Mouse (Mus musculus): ENCODE data around the gene Sema3f. TPM values are rescaled to one million over a fixed set of nuclear protein-coding genes. Genes with fewer than 3 reads are reported as not detected.
"Not testable (repeated sequence)": the region's sequence is repeated elsewhere in the genome, so short reads cannot be mapped to it uniquely, and the experiment has no call there.

The Sema3f gene
- total RNA-seq, 2 experiments from 2014 or later, result 17.7 to 18.0 TPM

DNA sequence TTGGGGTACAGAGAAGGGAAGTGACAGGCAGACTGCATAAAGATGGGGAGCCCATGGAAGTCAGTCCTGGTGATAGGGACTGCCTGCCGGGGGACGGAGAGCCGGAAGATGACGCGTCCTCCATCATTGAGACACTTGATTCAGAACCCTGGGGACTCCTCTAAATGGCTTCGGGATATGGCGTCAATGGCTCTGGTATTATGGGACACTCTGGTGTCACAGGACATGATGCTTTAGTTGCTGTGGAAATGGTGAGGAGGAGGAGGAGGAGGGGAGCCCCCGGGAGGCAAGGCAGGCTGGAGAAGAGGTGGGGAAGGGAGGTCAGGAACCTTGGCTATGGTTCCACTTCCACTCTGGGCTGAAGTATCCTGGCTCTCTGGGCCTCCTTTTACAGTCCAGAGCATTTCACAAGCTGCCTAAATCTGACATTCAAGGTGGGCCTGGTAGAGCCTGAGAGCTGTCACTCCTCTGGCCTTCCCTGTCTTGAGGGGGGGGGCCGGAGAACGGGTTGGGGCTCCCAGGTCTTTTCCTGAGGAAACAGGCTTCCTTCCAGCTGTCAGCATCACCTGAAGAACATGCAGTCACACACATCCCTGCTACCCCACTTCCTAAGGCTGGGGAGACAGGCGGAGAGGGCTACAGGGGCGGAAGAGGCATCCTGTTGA, 14.7 kb downstream of the Sema3f start:
- intact Hi-C loops (cut with DNase I), result no loop called here
- DNase-seq, result no peak

DNA sequence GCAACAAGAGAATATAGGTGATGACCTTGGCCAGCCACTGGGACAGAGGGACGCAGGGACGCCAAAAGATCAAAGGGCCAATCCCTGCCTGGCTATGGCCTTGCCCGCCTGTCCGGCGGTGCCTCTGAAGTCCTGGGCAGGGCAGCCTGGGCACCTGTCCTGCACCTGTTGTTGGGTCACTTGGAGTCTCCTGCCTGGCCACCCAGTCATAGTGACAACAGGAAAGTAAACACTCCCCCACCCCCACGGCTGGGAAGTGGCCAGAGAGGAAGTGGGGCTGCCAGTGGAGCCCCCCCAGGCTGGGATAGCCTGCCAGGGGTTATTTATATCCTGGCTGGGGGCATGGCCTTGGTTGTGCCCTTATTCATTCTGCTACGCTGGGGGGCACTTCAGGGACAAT, 15.6 kb downstream of the Sema3f start:
- no peak for DNase-seq
- intact Hi-C loops (cut with DNase I), result no loop called here

DNA sequence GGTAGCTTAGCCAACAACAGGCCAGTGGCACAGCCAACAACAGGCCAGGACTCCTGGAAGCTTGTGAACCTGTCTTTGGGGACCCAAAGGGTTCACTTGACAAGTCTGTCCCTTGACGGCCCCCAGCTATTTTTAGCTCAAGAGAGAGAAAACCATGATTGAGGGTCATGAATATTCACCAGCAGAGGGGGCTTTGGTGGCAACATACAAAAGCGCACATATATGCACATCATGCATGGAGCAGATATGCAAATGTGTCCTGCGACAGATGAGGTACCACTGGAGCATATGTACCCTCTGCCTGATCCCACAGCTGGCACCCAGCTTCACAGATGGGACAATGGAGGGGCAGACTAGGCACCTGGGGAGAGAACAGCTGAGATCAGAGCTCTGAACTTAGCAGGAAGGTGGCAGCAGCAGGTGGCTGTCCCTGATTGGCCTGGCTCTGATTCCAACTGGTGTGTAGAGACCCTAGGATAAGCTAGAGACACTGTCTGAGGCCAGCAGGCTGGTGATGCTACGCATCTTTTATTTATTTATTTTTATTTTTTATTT, 16.8 kb downstream of the Sema3f start:
- intact Hi-C loops (cut with DNase I), result no loop called here

DNA sequence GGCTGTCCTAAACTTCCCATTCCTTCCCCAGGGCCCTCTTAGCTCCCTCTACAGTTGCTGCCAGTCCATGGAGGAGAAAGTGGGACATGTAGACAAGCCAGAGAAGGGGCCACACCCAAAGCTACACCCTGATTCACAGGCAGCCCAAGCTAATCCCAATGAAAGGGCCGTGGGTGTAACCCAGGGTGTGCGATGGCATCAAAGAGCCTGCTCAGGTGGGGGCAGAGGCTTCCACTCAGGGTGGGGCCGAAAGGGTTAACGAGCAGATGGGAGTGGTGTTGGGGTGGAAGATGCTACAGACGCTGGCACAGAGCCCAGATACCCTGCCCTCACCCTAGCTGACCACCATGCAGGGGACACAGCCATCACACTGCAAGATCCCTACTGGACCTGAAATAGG, 17.5 kb downstream of the Sema3f start:
- intact Hi-C loops (cut with DNase I), result no loop called here
- no peak for DNase-seq

More for the DNA sequence above, 16.8 kb downstream of the Sema3f start:
- DNase-seq, result no peak

DNA sequence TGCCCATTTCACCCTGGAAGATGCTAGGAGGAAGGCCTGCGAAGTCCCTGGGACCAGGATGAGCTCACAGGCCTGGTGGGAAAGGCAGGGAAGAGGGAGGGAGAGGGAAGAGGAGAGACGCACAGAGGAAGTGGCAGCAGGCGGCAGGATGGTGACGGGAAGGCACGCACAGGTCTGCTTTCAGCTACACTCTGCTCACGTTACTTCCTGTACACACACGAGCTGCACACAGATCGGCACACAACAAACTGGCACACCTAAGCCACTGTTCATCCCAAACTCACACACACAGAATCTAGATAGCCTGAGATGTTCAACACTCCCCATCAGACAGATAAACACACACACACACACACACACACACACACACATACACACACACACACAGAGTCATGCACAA, 19.9 kb downstream of the Sema3f start:
- no peak for DNase-seq
- intact Hi-C loops (cut with DNase I), result no loop called here

DNA sequence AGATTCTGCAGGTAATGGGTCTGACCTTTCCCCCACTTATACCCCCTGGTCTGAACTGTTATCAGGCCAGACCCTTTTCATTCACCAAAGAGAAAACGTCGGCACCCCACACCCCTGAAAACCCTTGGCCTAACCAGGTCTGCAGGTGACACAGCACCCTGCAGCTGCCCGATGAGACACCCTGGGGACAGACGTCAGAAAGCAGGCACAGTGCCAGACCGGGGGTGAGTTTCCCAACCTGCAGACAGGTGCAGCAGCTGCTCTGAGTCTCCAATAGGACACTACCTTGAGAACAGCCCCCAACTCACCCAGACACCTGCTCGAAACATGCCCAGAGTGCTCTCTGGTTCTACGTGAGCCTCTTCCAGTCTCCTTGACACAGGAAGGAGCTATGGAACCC, 21.3 kb downstream of the Sema3f start:
- intact Hi-C loops (cut with DNase I), result no loop called here
- no peak for DNase-seq

DNA sequence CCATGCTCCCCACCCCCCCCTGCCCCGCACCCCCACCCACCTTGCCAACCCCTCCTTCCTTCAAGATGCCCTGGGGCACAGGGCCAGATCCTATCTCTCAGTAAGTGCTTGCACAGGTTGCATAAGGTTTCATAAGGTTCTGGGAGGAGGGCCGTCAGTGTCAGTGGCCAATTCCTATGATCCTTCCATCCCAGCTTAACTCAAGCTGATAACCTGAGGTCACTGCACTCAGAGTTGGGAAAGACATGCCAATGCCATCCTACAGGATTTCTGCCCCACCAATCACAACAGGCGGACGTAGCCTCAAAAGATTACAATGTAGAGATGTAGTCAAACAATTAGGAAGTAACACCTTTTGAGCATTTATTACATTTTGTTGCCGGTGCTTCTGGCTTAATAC, 21.9 kb downstream of the Sema3f start:
- no peak for DNase-seq
- intact Hi-C loops (cut with DNase I), result no loop called here

DNA sequence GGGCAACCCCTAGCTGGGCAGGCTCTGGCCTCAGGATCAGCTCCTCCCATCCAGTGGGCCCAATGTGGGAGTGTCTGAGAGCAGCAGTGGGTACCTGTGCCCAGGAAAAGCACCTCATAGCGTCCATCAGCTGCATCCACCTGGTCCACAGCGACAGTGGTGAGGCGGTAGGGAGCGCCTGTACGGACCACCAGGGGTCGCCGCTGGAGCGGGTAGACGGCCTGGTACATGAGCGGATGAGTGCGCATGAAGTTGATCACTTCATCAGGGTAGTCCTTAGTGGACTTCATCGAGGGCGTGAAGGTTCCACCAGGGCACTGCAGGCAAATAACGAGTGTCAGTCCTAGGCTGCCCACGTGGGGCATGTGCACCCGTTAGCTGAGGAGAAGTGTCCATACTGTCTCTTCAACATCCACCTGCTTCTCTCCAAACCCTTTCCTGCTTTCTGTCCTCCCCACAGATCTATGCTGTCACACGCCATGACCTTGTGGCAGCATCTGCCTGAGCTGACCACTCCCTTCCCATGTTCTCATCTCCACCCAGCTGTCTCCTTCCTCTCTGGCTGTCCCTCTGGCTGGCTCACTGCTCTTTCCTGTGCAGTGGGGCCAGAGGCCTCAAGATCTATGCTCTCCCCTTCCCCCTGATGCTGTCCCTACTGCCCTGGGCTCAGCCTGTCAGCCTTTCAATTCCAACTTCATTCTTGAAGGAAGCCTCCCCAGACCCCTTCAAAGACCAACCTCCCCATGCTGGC, 24.9 kb downstream of the Sema3f start:
- DNase-seq, result peak; percentile 66 to 73
- intact Hi-C loops (cut with DNase I), result no loop called here

DNA sequence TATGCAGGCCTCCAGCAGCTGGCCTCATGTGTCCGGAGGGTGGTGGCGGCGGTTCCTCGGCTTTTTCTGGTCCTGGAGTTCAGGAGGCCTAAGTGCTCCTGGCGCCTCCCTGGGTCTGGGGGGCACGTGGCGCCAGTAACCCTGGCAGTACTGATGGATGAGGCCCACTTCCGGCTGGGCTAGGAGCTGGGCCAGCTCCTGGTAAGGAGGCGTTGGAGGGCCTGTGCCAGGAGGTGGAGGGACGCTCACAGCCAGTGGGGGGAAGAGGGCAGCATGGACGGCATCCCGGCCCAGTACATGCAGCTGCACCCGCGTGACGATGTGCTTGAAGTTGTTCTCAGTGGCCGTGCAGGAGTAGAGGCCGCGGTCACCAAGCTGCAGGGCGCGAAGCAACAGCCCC, 27.9 kb downstream of the Sema3f start:
- intact Hi-C loops (cut with DNase I), result no loop called here
- no peak for DNase-seq

DNA sequence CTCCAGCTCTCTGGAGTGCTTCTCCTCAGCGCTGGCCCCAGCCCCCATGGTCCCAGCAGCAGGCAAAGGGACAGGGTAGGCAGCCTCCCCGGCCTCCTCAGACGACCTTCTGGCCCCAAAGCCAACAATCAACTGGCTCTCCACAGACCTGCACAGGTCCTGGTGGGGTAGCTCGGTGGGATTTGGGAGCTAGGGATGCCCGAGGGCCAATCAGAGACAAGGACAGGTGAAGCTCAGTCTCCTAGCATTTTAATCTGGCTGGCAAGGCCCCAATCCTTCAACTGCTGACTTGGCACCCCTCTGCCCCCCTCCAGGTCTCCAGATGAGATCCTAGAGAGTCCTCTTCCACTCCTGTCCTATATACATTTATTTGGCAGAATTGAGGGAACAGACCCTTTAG, 30.8 kb downstream of the Sema3f start, which contains the start of gene Gnat1:
TSS of gene Gnat1 (minus strand) at position 212 of the 400 bp plus-strand sequence.
- DNase-seq, result no peak
- intact Hi-C loops (cut with DNase I), result no loop called here

DNA sequence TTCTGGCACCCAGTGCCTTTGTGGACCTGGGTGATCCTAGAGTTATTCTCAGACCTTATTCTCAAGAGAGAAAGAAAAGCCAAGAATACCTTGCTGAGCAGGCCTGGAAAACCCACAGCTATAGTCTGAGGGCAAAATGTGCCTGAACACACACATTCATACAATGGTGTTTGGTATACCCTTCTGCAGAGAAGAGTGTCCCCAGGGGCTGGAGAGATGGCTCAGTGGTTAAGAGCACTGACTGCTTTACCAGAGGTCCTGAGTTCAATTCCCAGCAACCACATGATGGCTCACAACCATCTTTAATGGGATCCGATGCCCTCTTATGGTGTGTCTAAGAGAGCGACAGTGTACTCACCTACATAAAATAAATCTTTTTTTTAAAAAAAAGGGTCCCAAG, 31.4 kb downstream of the Sema3f start:
- no peak for DNase-seq
- intact Hi-C loops (cut with DNase I), result no loop called here

DNA sequence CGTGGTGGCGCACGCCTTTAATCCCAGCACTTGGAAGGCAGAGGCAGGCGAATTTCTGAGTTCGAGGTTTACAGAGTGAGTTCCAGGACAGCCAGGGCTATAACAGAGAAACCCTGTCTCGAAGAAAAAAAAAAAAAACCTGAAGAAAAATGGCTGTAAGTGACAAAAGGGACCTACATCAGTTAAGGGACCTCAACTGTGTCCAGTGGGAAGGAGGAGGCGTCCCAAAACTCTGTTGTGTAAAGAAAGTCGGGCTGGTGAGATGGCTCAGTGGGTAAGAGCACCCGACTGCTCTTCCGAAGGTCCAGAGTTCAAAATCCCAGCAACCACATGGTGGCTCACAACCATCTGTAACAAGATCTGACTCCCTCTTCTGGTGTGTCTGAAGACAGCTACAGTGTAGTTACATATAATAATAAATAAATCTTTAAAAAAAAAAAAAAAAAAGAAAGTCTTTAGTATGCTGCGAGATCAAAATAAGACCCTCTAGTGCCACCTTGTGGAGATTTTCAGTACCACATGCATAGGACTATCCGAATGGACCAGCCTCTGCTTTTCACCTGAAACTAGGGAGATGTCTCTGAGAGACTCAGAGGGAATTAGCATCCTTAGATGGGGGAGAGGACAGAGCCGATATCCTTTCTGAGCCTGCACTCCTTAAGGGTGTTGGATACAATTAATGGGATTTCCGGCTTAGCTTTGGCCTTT, 32.3 kb downstream of the Sema3f start:
- intact Hi-C loops (cut with DNase I), result not testable (repeated sequence)
- peak; percentile 73 to 87 for DNase-seq

DNA sequence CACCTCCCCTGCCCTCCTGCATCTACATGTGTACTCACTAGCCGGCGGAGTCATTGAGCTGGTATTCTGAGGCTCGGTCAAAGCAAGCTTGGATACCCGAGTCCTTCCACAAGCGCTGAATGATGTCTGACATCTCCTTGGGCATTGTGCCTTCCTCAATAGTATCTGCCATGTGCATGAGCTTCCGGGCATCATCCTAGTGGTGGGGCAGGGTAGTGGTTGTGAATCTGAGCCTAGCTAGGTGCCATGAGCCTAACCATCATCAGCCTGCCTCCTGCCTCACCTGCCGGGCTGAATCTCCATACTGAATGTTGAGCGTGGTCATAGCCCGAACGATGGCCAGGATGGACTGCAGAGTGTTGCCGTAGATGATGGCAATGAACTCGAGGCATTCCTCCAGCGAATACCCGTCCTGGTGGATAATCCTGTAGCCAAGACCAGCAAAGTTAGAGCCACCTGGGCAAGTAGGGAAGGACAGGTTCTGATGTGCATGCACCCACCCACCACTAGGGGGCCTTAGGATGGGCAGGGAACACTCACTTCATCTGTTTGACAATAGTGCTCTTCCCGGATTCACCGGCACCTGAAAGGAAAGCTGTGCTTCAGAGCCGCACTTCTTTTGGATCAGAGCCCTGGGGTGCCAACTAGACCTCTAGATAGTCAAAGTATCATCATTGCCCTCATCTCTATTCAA, 33.0 kb downstream of the Sema3f start:
- intact Hi-C loops (cut with DNase I), result no loop called here
- DNase-seq, result peak in 1 of 2 experiments; percentile 49

DNA sequence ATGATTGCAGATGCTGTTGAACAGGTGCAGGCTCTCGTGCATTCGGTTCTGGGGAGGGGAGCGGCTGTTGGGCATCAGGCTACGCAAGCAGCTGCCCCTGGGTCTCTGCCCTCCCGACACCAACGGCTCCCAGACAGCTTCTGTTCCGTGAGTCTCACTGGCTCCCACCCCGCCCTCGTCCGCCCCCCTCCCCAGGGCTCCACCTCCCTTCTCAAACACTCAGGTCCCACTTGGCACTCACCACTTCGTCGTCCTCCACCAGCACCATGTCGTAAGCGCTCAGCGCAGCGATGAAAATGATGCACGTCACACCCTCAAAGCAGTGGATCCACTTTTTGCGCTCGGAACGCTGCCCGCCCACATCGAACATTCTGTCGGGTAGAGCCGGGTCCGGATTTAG, 34.0 kb downstream of the Sema3f start:
- intact Hi-C loops (cut with DNase I), result loop anchor here (1.0 kb wide), 2 partner anchors 31 to 72 kb away; no protein-coding TSS in a partner anchor
- DNase-seq, result no peak

DNA sequence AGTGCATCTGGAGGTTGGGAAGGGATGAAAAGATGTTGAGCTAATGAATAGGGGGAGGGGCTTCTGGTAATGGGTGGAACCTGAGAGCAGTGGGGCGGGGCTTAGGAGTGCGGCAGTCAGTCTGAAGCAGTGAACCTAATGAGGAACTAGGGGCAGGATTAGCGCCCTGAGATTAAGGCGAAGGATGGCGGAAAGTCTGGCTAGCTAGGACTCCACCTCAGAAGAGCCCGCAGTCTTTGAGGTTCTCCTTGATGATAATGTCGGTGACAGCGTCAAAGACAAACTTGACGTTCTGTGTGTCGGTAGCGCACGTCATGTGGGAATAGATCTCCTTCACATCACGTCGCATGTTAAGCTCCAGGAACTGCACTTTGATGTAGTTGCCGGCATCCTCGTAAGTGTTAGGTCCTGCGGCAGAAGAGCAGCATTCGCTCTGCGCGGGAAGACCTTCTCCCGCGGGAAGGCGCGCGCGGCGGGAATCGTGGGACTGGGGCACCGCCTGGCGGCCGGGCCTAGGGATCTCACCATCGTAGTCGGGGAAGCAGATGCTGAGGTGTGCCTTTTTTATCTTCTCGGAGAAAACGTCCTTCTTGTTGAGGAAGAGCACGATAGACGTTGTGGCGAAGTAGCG, 34.5 kb downstream of the Sema3f start:
- DNase-seq, result peak; percentile 85 to 88
- intact Hi-C loops (cut with DNase I), result loop anchor here (1.0 kb wide), 2 partner anchors 30 to 71 kb away; no protein-coding TSS in a partner anchor

DNA sequence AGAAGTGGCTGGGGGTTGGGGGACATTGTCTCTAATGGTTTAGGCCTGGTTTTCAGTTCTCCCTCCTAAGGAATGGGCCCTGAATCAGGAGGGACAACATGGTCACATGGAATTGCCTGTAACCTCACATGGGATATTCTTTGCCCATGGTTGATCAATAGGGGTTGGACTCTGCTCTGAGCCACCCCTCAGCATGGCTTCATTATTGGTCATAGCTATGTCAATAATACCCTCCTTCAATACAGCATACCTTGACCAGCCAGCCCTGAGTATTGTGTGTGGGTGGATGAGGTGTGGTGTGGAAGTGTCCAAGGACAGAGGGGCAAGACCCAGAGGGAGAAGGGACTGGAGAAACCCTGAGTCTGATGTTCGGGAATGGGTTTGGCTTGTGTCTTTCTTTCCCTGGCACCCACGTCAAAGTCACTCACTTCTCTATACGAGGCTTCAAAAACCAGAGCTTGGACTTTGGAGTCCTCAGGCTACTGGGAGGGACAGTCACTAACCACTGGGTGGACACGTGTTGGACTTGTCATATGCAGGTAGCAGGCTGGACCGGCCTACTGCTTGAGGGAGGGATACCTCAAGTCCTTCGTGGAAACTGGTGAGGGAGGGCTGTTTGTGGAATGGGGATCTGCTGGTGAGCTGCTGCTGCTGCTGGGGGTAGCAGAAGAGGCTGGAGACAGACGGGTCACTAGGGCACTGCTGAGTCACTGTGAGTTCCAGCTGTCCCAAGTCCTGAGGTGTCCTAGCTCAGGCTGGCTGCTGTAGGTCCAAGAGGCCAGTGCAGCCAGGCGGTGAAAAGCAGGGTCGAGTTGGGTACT, 35.5 kb downstream of the Sema3f start:
- intact Hi-C loops (cut with DNase I), result no loop called here
- no peak for DNase-seq

DNA sequence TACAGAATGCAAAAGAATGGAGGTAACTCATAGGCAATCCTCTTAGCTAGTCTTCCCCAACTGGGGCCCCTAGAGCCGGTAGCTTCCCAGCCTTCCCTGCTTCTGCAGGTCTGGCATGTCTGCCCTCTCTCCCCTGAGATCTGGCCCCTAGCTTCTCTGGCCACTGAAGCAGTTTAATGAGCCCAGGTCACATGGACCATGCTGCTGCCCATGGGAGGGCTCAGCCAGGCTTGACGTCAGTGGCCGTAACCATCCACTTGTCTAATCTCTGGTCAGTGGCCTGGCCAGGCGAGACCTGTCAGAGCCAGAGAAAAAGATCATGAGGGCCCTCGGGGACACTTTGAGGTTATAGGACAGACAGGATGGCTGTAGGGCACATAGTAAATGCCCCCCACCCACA, 40.0 kb downstream of the Sema3f start:
- intact Hi-C loops (cut with DNase I), result no loop called here
- peak; percentile 54 to 66 for DNase-seq

DNA sequence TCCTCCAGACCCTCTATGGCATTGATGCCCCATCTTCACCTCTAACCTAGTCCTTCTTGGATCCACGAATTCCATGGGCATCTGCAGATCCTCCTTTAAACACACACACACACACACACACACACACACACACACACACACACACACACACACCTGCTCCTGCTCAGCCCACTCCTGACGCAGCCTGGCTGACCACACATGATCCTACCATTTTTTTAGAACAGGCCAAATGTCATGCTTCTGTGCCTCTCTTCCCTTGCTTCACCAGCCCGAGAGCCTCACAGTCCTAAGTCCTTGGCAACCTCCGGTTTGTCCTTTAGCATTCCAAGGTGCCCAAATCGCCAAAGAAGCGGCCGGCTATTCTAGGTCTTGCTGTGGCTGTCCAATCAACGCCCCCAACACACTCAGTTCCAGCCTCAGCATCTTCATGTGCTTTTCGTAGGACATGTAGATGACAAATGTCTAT, 40.8 kb downstream of the Sema3f start, which contains the start of gene Slc38a3:
TSS of gene Slc38a3 (minus strand) at position 51 of the 466 bp plus-strand sequence.
- intact Hi-C loops (cut with DNase I), result no loop called here
- DNase-seq, result no peak

DNA sequence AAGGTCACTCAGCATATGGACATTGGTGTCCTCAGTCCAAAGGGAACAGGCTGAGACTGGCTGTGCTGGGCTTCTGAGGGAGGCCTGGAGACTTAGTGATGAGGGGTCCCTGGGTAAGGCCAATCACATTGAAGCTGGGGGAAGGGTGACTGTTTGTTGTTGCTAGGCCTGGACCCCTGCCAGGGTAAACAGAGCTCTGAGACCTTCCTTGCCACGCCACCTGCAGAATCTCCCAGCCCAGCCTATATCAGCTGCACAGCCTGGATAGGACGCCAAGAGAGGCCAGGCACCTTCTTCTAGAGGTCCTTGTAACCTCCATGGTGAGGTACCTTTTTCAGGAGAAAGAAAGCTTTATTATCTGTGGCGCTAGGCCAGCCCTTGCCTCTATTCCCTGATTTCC, 41.4 kb downstream of the Sema3f start:
- no peak for DNase-seq
- intact Hi-C loops (cut with DNase I), result no loop called here
